Comparison of ENCODE assay signal across 18 mouse cellular contexts in genomic region chr1:189142982-189143451, GRCm38 (mm10).
DNase-seq lines count a peak whose midpoint lies in the region; ATAC-seq and TF ChIP-seq lines count a peak whose summit lies in the region.
"Had no signal": no experiment of that assay in that cellular context is flagged by ENCODE, and none has a peak within 500 bp of the region (broad histone marks: within the 10 kb centered on the region; RNA-seq: fewer than 3 reads in every experiment).

No protein-coding gene starts in this region.

- TF ChIP-seq CTCF in midbrain, postnatal 0 days (IDR thresholded peaks at IDR 0.05): no peak
- TF ChIP-seq CTCF in thymus, adult 2 months (IDR thresholded peaks at IDR 0.05; ENCODE audit: borderline replicate concordance, control insufficient read depth, extremely low read depth, insufficient read depth, low read length, poor library complexity): no peak

- no peak overlapping the region for H3K4me3 ChIP-seq in kidney, embryonic 14.5 days (ENCODE audit: low read length)
- no peak overlapping the region for H3K4me3 ChIP-seq in hindbrain, embryonic 15.5 days
- no peak overlapping the region for H3K4me3 ChIP-seq in midbrain, postnatal 0 days (ENCODE audit: low read depth, low read length)
- H3K4me3 ChIP-seq in thymus, adult 2 months (ENCODE audit: control insufficient read depth, insufficient read depth, low read length): no peak overlapping the region
- H3K4me3 ChIP-seq in heart, embryonic 10.5 days: no peak overlapping the region
- H3K4me3 ChIP-seq: erythroblast, embryonic 14.5 days; limb, embryonic 15.5 days had no signal

- H3K27me3 ChIP-seq in kidney, embryonic 14.5 days (ENCODE audit: control insufficient read depth, insufficient read depth, low read length): no peaks in the 10 kb centered on the region
- H3K27me3 ChIP-seq in hindbrain, embryonic 15.5 days: no peaks in the 10 kb centered on the region
- H3K27me3 ChIP-seq in midbrain, postnatal 0 days (ENCODE audit: insufficient read depth, low read length): no peaks in the 10 kb centered on the region
- no peaks in the 10 kb centered on the region for H3K27me3 ChIP-seq in thymus, adult 2 months (ENCODE audit: control insufficient read depth, insufficient read depth, low read length)
- no peaks in the 10 kb centered on the region for H3K27me3 ChIP-seq in heart, embryonic 10.5 days (ENCODE audit: insufficient read depth, poor library complexity, severe bottlenecking)
- H3K27me3 ChIP-seq: limb, embryonic 15.5 days had no signal

- H3K9me3 ChIP-seq in kidney, embryonic 14.5 days (ENCODE audit: control insufficient read depth, low read length): no peaks in the 10 kb centered on the region
- no peaks in the 10 kb centered on the region for H3K9me3 ChIP-seq in hindbrain, embryonic 15.5 days
- H3K9me3 ChIP-seq in midbrain, postnatal 0 days (ENCODE audit: low read length): no peaks in the 10 kb centered on the region
- no peaks in the 10 kb centered on the region for H3K9me3 ChIP-seq in heart, embryonic 10.5 days
- H3K9me3 ChIP-seq: limb, embryonic 15.5 days had no signal

- no peak overlapping the region for H3K27ac ChIP-seq in kidney, embryonic 14.5 days (ENCODE audit: low read depth, low read length)
- H3K27ac ChIP-seq in hindbrain, embryonic 15.5 days (replicated peaks): no peak overlapping the region
- H3K27ac ChIP-seq in midbrain, postnatal 0 days (ENCODE audit: low read depth, low read length): no peak overlapping the region
- no peak overlapping the region for H3K27ac ChIP-seq in thymus, adult 2 months (ENCODE audit: control insufficient read depth, insufficient read depth, low read length)
- no peak overlapping the region for H3K27ac ChIP-seq in heart, embryonic 10.5 days
- H3K27ac ChIP-seq: limb, embryonic 15.5 days had no signal

- 0 out of 2 replicates have a peak, but pooled peaks have one; percentile 20 for ATAC-seq in kidney, embryonic 14.5 days (ENCODE audit: low FRiP score, low TSS enrichment)
- no peak for ATAC-seq in hindbrain, embryonic 15.5 days (ENCODE audit: low FRiP score, low read depth)
- no peak for ATAC-seq in midbrain, postnatal 0 days (ENCODE audit: low FRiP score)
- ATAC-seq: liver, postnatal 0 days had no signal

- H3K9ac ChIP-seq in kidney, embryonic 14.5 days (ENCODE audit: low read depth, low read length): no peak overlapping the region
- no peak overlapping the region for H3K9ac ChIP-seq in hindbrain, embryonic 15.5 days
- no peak overlapping the region for H3K9ac ChIP-seq in midbrain, postnatal 0 days (replicated peaks; ENCODE audit: low read length, poor library complexity, severe bottlenecking)
- H3K9ac ChIP-seq: limb, embryonic 15.5 days; liver, postnatal 0 days had no signal

- intact Hi-C loops in gastrocnemius, postnatal 36 days (cut with DNase I): no loop called here

- H3K4me1 ChIP-seq in kidney, embryonic 14.5 days (ENCODE audit: control insufficient read depth, insufficient read depth, low read length): no peaks in the 10 kb centered on the region
- peaks cover 6% of the 10 kb centered on the region; the same call in 1 of the 2 replicates for H3K4me1 ChIP-seq in hindbrain, embryonic 15.5 days (replicated peaks)
- no peaks in the 10 kb centered on the region for H3K4me1 ChIP-seq in midbrain, postnatal 0 days (ENCODE audit: insufficient read depth, low read length)
- H3K4me1 ChIP-seq in thymus, adult 2 months (replicated peaks; ENCODE audit: control insufficient read depth, insufficient read depth, low read length): no peaks in the 10 kb centered on the region
- H3K4me1 ChIP-seq in heart, embryonic 10.5 days: no peaks in the 10 kb centered on the region
- H3K4me1 ChIP-seq: limb, embryonic 15.5 days had no signal

- 0 out of 2 replicates have a peak overlapping the region, but pooled peaks have one; percentile 8 for H3K4me2 ChIP-seq in kidney, embryonic 14.5 days (replicated peaks; ENCODE audit: low read depth, low read length)
- peak overlapping the region; percentile 28 for H3K4me2 ChIP-seq in hindbrain, embryonic 15.5 days
- H3K4me2 ChIP-seq in midbrain, postnatal 0 days (ENCODE audit: low read depth, low read length, poor library complexity, severe bottlenecking): peak overlapping the region; percentile 10; the same call in 1 of the 2 replicates
- H3K4me2 ChIP-seq: limb, embryonic 15.5 days had no signal

- TF ChIP-seq POLR2A in thymus, adult 2 months (IDR thresholded peaks at IDR 0.05; ENCODE audit: control insufficient read depth, extremely low read depth, insufficient read depth, low read length, poor library complexity): no peak

- no peaks in the 10 kb centered on the region for H3K36me3 ChIP-seq in kidney, embryonic 14.5 days (ENCODE audit: control insufficient read depth, insufficient read depth, low read length)
- no peaks in the 10 kb centered on the region for H3K36me3 ChIP-seq in hindbrain, embryonic 15.5 days
- H3K36me3 ChIP-seq in midbrain, postnatal 0 days (ENCODE audit: insufficient read depth, low read length): no peaks in the 10 kb centered on the region
- no peaks in the 10 kb centered on the region for H3K36me3 ChIP-seq in thymus, adult 2 months (ENCODE audit: control insufficient read depth, insufficient read depth, low read length)
- H3K36me3 ChIP-seq in heart, embryonic 10.5 days: no peaks in the 10 kb centered on the region
- H3K36me3 ChIP-seq: limb, embryonic 15.5 days had no signal

- WGBS in kidney, embryonic 14.5 days: 58% methylated on average over 9 of the region's 9 CpGs
- WGBS in hindbrain, embryonic 15.5 days: 33% methylated on average over 9 of the region's 9 CpGs
- WGBS in midbrain, postnatal 0 days: 20% methylated on average over 9 of the region's 9 CpGs
- WGBS in thymus, adult 2 months: 91% methylated on average over 9 of the region's 9 CpGs
- 70% methylated on average over 9 of the region's 9 CpGs for WGBS in heart, embryonic 10.5 days

- no peak for DNase-seq in kidney, postnatal 25 days
- peak; percentile 52 for DNase-seq in embryo, embryonic 10 days (ENCODE audit: low spot score)
- peak; percentile 38 for DNase-seq in midbrain, postnatal 0 days (ENCODE audit: low spot score)
- no peak for DNase-seq in thymus, adult 2 months
- DNase-seq in heart, embryonic 10.5 days (ENCODE audit: low spot score): no peak
- DNase-seq in gastrocnemius, postnatal 36 days: no peak
- DNase-seq: adrenal gland, adult 2 months; B cell, adult 2 months; cerebellum, adult 2 months; gastrocnemius, postnatal 25 days; kidney, adult 9 months; liver, postnatal 0 days; lung, postnatal 4 days; right cerebral cortex, postnatal 25 days had no signal

Comparison
In these comparisons a context has a peak if more than half of its experiments do, and no peak if none do; other contexts are left out.
1. DNase-seq: peak in embryo, embryonic 10 days (single experiment) and midbrain, postnatal 0 days (single experiment); none in kidney, postnatal 25 days (0 of 2), thymus, adult 2 months (single experiment), heart, embryonic 10.5 days (single experiment) and gastrocnemius, postnatal 36 days (0 of 2).
2. Peak in every context shown above with its lines, with median percentiles within 50 percentile points of each other: H3K4me2 ChIP-seq.